Mouse (Mus musculus) liver, embryonic 14.5 days (tissue): ENCODE results near the gene Ccdc160. TPM values are rescaled to one million over a fixed set of nuclear protein-coding genes. Genes with fewer than 3 reads are reported as not detected.

Source experiments
- ATAC-seq: fragments of 200-750 bp; cut with Nextera tagmentation; 2 replicates; pipeline ENCODE4 v1.8.0; 2017; ENCODE audit warnings: moderate number of reproducible peaks, mild to moderate bottlenecking, moderate library complexity; ENCODE audit not compliant: insufficient read depth
- DNase-seq, 3 experiments: peaks; one replicate each; pipeline ENCODE4 v3.0.0-alpha.2; 2012 to 2013; ENCODE audit warnings: low read depth in 3 of 3, low spot score in 3 of 3
- H3K27ac ChIP-seq: fragments of 300-500 bp; sonication (generic); 2 replicates; pipeline ENCODE4 v1.5.1; 2014; ENCODE audit warnings: moderate library complexity, mild to moderate bottlenecking, control low read depth, inconsistent platforms
- H3K27me3 ChIP-seq: fragments of 300-500 bp; sonication (generic); 2 replicates; pipeline ENCODE4 v1.6.1; 2014; ENCODE audit warnings: mild to moderate bottlenecking, low read length, moderate library complexity; ENCODE audit not compliant: control insufficient read depth, insufficient read depth
- H3K36me3 ChIP-seq: fragments of 300-500 bp; sonication (generic); replicated peaks from 2 replicates; pipeline ENCODE4 v1.6.1; 2014; ENCODE audit warnings: low read depth; ENCODE audit not compliant: control insufficient read depth, insufficient read depth
- H3K4me1 ChIP-seq, 2 experiments: fragments of 200-500 bp in 1 of 2; fragments of 300-500 bp in 1 of 2; sonication (generic) in 1 of 2; replicated peaks; 2 replicates each; pipeline ENCODE4 v1.6.1; 2012 to 2014; ENCODE audit warnings: antibody characterized with exemption in 1 of 2, inconsistent platforms in 1 of 2, low read length in 1 of 2; ENCODE audit not compliant: control insufficient read depth in 2 of 2, insufficient read depth in 2 of 2
- H3K4me2 ChIP-seq: fragments of 300-500 bp; sonication (generic); 2 replicates; pipeline ENCODE4 v1.6.1; 2014; ENCODE audit warnings: low read depth, mild to moderate bottlenecking, control low read depth, moderate library complexity
- H3K4me3 ChIP-seq, 2 experiments: fragments of 200-500 bp in 1 of 2; fragments of 300-500 bp in 1 of 2; sonication (generic) in 1 of 2; 2 replicates each; pipeline ENCODE4 v1.5.1; 2012 to 2014; ENCODE audit warnings: low read depth in 2 of 2, low read length in 2 of 2, mild to moderate bottlenecking in 2 of 2, control low read depth in 1 of 2, inconsistent platforms in 1 of 2, moderate library complexity in 1 of 2; ENCODE audit not compliant: insufficient read depth in 1 of 2
- H3K9ac ChIP-seq: fragments of 300-500 bp; sonication (generic); replicated peaks from 2 replicates; pipeline ENCODE4 v1.6.1; 2014; ENCODE audit warnings: mild to moderate bottlenecking, control low read depth, moderate library complexity
- H3K9me3 ChIP-seq: fragments of 300-500 bp; sonication (generic); 2 replicates; pipeline ENCODE4 v1.6.1; 2016; ENCODE audit warnings: low read length, mixed read lengths; ENCODE audit not compliant: control insufficient read depth
- CTCF ChIP-seq: IDR thresholded peaks from 2 replicates; pipeline ENCODE4 v1.5.1; 2016; ENCODE audit warnings: antibody characterized with exemption, low read depth, control low read depth
- EP300 ChIP-seq: IDR thresholded peaks from 2 replicates; pipeline ENCODE4 v1.6.1; 2016; ENCODE audit warnings: antibody characterized with exemption, low read depth
- WGBS: fragments of 180-500 bp; shearing (Covaris S2); extraction: QIAGEN DNeasy Blood & Tissue Kit; methylation state at CpG from one replicate; pipeline ENCODE4 v1.1.7; 2014; ENCODE audit not compliant: insufficient replicate concordance; 5-methylcytosine and 5-hydroxymethylcytosine counted together
- polyA plus RNA-seq, 2 experiments: library from polyadenylated mRNA; depleted of rRNA in 1 of 2; stranded (reverse) in 1 of 2; unstranded in 1 of 2; fragments of >200 nt; fragmentation: Nextera tagmentation in 1 of 2; extraction: Ambion mirVana in 1 of 2; gene quantifications; 2 replicates each; pipeline versions ENCODE4 v1.2.1 to v1.2.3; 2012 to 2014

The Ccdc160 gene
- polyA plus RNA-seq, 2 experiments, result 0.07 to 0.14 TPM

GRCm38 (mm10) chrX:52746849-52747248 lies 44.2 kb upstream of the Ccdc160 start:
- ATAC-seq (no peak), DNase-seq (no peak)
- Histone ChIP-seq H3K4me3 (no peak overlapping the region), H3K9ac (no peak overlapping the region), H3K27ac (no peak overlapping the region), H3K4me2 (no peak overlapping the region), H3K4me1 (no peaks in the 10 kb centered on the region; a peak in 1 of 4 replicates), H3K9me3 (no peaks in the 10 kb centered on the region), H3K36me3 (no peaks in the 10 kb centered on the region), H3K27me3 (peaks cover 14% of the 10 kb centered on the region)
- 64% methylated on average over 1 of the region's 1 CpGs for WGBS
- TF ChIP-seq EP300 (no peak), CTCF (no peak)

GRCm38 (mm10) chrX:52753491-52754085 lies 37.4 kb upstream of the Ccdc160 start:
- ATAC-seq (no peak), DNase-seq (no peak)
- H3K4me3 ChIP-seq, result no peak overlapping the region
- no peak overlapping the region for H3K4me2 ChIP-seq
- H3K36me3 ChIP-seq, result no peaks in the 10 kb centered on the region
- H3K9me3 ChIP-seq, result no peaks in the 10 kb centered on the region
- H3K27me3 ChIP-seq, result no peaks in the 10 kb centered on the region
- 19% methylated on average over 6 of the region's 6 CpGs for WGBS
- H3K4me1 ChIP-seq, result no peaks in the 10 kb centered on the region
- no peak overlapping the region for H3K27ac ChIP-seq
- no peak for TF ChIP-seq EP300
- no peak for TF ChIP-seq CTCF
- H3K9ac ChIP-seq, result no peak overlapping the region

GRCm38 (mm10) chrX:52757164-52757563 lies 33.8 kb upstream of the Ccdc160 start:
- H3K4me3 ChIP-seq, result no peak overlapping the region
- H3K4me1 ChIP-seq, result no peaks in the 10 kb centered on the region
- DNase-seq, result no peak
- no peak overlapping the region for H3K27ac ChIP-seq
- no peak overlapping the region for H3K4me2 ChIP-seq
- no peak overlapping the region for H3K9ac ChIP-seq
- WGBS, result 41% methylated on average over 3 of the region's 3 CpGs
- no peaks in the 10 kb centered on the region for H3K27me3 ChIP-seq
- ATAC-seq, result no peak
- H3K9me3 ChIP-seq, result no peaks in the 10 kb centered on the region
- H3K36me3 ChIP-seq, result no peaks in the 10 kb centered on the region
- TF ChIP-seq CTCF, result no peak
- TF ChIP-seq EP300, result no peak

- Histone ChIP-seq H3K36me3 (no peaks in the 10 kb centered on the region), H3K27me3 (no peaks in the 10 kb centered on the region), H3K9ac (no peak overlapping the region), H3K4me3 (no peak overlapping the region), H3K27ac (no peak overlapping the region), H3K9me3 (no peaks in the 10 kb centered on the region), H3K4me1 (no peaks in the 10 kb centered on the region), H3K4me2 (no peak overlapping the region)
- DNase-seq (no peak), ATAC-seq (no peak)
- WGBS, result 64% methylated on average over 2 of the region's 2 CpGs
- TF ChIP-seq CTCF (no peak), EP300 (no peak)
These were observed 31.8 kb upstream of the Ccdc160 start for GRCm38 (mm10) chrX:52759232-52759631.

GRCm38 (mm10) chrX:52760191-52760945 lies 30.6 kb upstream of the Ccdc160 start:
- H3K4me3 ChIP-seq, result no peak overlapping the region
- H3K4me1 ChIP-seq, result no peaks in the 10 kb centered on the region
- no peak overlapping the region for H3K4me2 ChIP-seq
- no peak for DNase-seq
- ATAC-seq, result no peak
- 30% methylated on average over 4 of the region's 4 CpGs for WGBS
- H3K36me3 ChIP-seq, result no peaks in the 10 kb centered on the region
- no peaks in the 10 kb centered on the region for H3K9me3 ChIP-seq
- no peak overlapping the region for H3K9ac ChIP-seq
- H3K27ac ChIP-seq, result no peak overlapping the region
- TF ChIP-seq EP300 (no peak), CTCF (no peak)
- H3K27me3 ChIP-seq, result no peaks in the 10 kb centered on the region
